Mouse (Mus musculus) olfactory bulb, adult 2 months (tissue): ENCODE results near the gene Pdrg1. TPM values are rescaled to one million over a fixed set of nuclear protein-coding genes. Genes with fewer than 3 reads are reported as not detected.

Source experiments
- H3K27ac ChIP-seq: fragments of 200-500 bp; 2 replicates; pipeline ENCODE4 v1.5.1; 2012; ENCODE audit warnings: low read depth, low read length; ENCODE audit not compliant: insufficient read depth
- H3K4me1 ChIP-seq: fragments of 200-500 bp; 2 replicates; pipeline ENCODE4 v1.6.1; 2012; ENCODE audit warnings: low read length; ENCODE audit not compliant: control insufficient read depth, insufficient read depth
- H3K4me3 ChIP-seq: fragments of 200-500 bp; 2 replicates; pipeline ENCODE4 v1.5.1; 2012; ENCODE audit warnings: mild to moderate bottlenecking, low read depth, low read length, moderate library complexity; ENCODE audit not compliant: insufficient read depth
- CTCF ChIP-seq: fragments of 200-500 bp; IDR thresholded peaks from 2 replicates; pipeline ENCODE4 v1.5.1; 2012; ENCODE audit warnings: low read depth, mild to moderate bottlenecking, low read length, moderate library complexity; ENCODE audit not compliant: insufficient read depth
- POLR2A ChIP-seq: fragments of 200-500 bp; IDR thresholded peaks from 2 replicates; pipeline ENCODE4 v1.6.1; 2012; ENCODE audit warnings: mild to moderate bottlenecking, low read depth, low read length, moderate library complexity; ENCODE audit not compliant: insufficient read depth
- WGBS: fragments of 180-500 bp; shearing (Covaris S2); methylation state at CpG from one replicate; pipeline ENCODE4 v1.1.7; 2018; 5-methylcytosine and 5-hydroxymethylcytosine counted together
- polyA plus RNA-seq: library from polyadenylated mRNA; stranded (reverse); fragments of >200 nt; gene quantifications from 2 replicates; pipeline ENCODE4 v1.2.4, GENCODE M21; 2012; ENCODE audit warnings: low replicate concordance; ENCODE audit not compliant: missing spikeins, insufficient read depth, insufficient read length

The Pdrg1 gene
- polyA plus RNA-seq, result not detected in 2 replicates

DNA sequence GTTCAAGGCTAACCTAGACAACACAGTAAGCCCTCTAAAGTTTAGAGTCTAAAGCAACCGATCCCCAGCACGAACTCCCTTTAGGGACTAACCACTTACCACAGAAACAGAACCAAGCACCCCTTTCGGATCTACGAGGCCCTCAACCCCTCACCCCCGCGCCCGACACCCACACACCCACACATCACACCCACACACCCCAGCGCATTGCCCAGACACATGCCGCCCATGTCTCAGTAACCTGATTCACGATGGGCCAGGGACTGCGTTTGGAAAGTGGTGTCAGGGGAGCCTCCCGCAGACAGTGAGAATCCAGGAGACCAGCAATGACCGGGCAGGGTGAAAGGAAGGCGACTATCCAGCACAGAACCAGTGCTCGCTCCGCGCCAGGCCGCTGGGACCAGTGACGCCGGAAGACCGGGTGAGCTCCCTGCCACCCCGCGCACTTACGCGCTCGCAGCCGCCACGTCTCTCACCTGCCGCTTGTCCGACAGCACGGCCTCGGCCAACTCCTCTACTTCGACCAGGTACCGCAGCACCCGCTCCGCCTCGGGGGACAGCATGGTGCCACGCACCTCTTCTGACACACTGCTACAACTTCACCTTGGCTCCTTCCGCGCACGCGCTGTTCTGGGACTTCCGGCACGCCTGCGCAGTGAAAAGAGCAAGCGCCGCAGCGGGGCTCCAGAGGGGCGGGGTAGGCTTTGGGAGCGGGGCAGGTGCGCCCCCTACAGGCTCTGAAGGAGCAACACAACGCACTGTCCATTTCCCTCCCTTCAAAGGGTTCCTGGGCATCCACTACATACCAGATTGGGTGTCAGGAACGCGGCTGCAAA lies at the start of gene Pdrg1:
Pdrg1 (minus strand) TSS at position 670 of the 836 bp plus-strand sequence.
- TF ChIP-seq POLR2A (peak; percentile 74), CTCF (peak; percentile 81)
- WGBS, result 1% methylated on average over 54 of the region's 54 CpGs
- no peak within 1 kb of the TSS for H3K27ac ChIP-seq

DNA sequence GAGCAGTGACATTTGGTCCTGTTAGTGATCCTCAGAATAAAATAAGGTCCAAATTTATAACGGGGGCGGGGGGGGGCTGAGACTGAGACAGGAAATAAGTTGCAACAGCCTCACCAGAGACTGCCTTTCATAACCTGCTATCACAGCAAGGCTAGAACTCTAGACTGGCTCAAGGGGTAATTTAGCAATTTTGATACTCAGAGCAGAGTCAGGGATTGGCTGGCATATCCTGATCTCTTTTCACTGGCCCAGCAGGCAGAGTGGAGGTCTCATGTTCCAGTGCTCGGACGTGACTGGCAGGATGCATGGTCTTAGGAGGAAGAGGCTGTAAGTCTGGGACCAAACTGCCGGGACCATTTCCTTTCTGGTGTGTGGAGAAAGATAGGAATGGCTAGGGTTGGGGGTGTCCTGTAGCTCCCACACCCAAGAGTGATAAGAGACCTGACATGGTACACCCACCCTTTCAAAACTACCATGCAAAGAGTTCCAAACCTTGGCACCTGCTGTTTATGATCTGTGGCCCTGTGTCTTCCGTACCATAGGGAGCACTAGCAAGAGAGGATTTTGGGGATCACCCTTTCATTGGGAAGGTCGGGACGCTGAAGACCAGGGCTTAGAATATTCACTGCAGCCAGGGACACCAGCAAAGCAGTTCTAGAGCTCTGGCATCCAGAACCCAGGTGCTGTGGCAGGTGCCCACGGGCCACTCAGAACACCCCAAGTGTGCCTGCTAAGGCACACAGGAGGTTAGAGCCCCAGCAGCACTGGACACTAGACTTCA lies 49.2 kb upstream of the Pdrg1 start:
- no peak overlapping the region for H3K27ac ChIP-seq
- no peak overlapping the region for H3K4me3 ChIP-seq
- TF ChIP-seq POLR2A, result no peak
- no peak for TF ChIP-seq CTCF
- WGBS, result 78% methylated on average over 9 of the region's 9 CpGs
- H3K4me1 ChIP-seq, result no peaks in the 10 kb centered on the region

More for the DNA sequence above, at the start of gene Pdrg1:
- Histone ChIP-seq H3K4me3 (peak within 1 kb of the TSS; percentile 78), H3K4me1 (peaks cover 8% of the 10 kb centered on the region)

DNA sequence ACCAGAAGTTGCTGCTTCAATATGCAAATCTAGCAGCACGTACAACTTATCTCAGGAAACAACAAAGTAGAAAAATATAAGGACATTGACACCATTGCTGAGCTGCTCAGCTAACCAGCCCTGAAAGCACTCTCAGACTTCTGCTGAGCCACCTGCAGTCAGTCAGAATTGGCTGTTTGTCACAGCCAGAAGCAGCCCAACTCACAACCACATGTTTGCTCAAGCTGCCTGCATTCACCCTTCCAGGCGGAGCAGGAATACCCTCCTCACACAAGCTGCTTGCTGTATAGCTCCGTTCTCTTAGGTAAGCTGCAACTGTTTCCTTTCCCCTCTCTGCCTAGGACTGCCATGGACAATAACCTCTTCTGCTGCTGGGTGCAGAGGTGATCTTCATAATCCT lies 48.2 kb upstream of the Pdrg1 start:
- Histone ChIP-seq H3K4me3 (no peak overlapping the region), H3K4me1 (no peaks in the 10 kb centered on the region), H3K27ac (no peak overlapping the region)
- TF ChIP-seq POLR2A (no peak), CTCF (no peak)
- WGBS, result 77% methylated on average over 3 of the region's 3 CpGs

DNA sequence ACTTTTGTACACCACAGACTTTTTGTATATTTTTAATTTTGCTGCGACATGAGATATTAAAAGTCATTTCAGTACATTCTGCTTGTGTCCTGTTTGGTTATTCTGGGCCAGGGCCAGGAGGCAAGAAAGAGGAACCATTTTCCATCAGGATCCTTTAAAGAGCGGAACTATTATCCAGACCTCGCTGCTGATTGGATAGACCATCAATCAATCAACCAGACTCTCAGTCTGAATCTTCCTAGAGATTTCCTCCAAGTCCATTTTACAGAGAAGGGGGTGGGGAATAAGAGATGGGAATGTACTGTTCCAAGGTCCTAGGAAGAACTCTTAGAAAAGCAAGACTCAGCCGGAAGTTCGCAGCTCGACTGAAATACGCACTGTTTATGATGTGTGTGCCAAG lies 45.0 kb upstream of the Pdrg1 start:
- WGBS, result 90% methylated on average over 7 of the region's 7 CpGs
- Histone ChIP-seq H3K27ac (no peak overlapping the region), H3K4me3 (no peak overlapping the region), H3K4me1 (no peaks in the 10 kb centered on the region)
- TF ChIP-seq POLR2A (no peak), CTCF (no peak)

DNA sequence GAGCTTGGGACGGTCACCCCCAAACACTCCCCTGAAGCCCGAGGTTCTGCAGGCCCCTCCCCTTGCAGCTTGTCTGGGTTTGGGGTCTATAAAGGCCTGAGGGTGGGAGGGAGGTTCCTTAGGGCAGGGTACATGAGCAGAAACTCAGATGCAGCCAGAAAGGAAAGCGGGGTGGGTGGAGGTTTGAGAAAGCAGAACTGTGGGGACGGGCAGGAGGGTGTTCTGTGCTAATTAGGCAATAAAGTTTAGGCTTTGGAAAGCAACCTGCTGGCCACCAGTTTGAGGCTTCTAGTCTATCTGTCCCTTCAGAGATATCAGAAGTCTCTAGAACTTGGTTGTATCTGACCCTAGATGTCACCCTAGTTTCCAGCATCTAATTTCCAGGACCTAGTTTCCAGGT lies 43.1 kb upstream of the Pdrg1 start:
- 71% methylated on average over 4 of the region's 4 CpGs for WGBS
- Histone ChIP-seq H3K4me3 (no peak overlapping the region), H3K27ac (no peak overlapping the region), H3K4me1 (no peaks in the 10 kb centered on the region)
- no peak for TF ChIP-seq POLR2A
- no peak for TF ChIP-seq CTCF

DNA sequence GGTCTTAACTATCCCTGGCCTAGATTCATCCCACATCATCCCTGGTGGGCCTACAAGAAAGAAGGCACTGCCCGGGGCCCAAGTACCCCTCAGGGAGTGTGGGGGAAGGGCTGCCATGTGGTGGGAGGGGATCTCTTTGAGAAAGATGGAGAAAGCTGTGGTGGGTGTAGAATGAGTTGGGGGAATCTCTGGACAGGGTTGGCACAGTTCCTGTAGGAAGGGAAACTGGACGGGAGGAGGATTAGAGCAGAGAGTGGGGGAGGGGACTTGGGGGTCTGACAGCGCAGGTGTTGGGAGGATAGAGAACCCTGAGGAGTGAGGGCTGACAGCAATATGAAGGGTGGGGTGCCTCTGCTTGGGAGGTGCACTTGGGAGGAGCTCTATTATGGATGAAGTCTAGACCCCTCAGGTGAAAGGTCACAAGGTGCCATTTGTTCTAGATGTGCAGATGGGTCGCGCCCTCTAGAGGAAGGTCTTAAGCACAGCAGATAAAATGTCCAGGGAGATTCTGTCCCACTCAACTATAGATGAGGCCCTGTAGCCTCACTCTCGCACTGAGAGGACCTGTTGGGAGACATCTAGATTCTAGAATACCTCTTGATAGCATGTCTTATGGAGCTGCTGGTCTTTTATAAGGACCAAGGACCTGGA lies 40.2 kb upstream of the Pdrg1 start:
- WGBS, result 68% methylated on average over 6 of the region's 6 CpGs
- no peak for TF ChIP-seq CTCF
- no peak for TF ChIP-seq POLR2A
- H3K27ac ChIP-seq, result no peak overlapping the region
- no peak overlapping the region for H3K4me3 ChIP-seq
- peaks cover 3% of the 10 kb centered on the region; the same call in 1 of the 2 replicates for H3K4me1 ChIP-seq

DNA sequence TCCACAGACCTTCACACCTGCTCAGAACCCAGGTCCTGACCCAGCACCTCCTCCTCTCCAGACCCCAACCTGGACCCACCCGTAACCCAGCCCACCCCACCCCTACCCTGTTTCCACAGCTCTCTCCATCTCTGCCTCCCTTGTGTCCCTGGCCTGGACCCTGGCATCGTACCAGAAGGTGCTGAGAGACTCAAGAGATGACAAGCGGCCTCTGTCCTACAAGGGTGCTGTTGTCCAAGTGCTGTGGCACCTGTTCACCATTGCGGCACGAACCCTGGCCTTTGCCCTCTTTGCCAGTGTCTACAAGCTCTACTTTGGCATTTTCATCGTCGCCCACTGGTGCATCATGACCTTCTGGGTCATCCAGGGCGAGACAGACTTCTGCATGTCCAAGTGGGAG lies 38.7 kb upstream of the Pdrg1 start:
- Histone ChIP-seq H3K4me1 (peaks cover 11% of the 10 kb centered on the region), H3K4me3 (no peak overlapping the region), H3K27ac (no peak overlapping the region)
- no peak for TF ChIP-seq CTCF
- no peak for TF ChIP-seq POLR2A
- 92% methylated on average over 8 of the region's 8 CpGs for WGBS

DNA sequence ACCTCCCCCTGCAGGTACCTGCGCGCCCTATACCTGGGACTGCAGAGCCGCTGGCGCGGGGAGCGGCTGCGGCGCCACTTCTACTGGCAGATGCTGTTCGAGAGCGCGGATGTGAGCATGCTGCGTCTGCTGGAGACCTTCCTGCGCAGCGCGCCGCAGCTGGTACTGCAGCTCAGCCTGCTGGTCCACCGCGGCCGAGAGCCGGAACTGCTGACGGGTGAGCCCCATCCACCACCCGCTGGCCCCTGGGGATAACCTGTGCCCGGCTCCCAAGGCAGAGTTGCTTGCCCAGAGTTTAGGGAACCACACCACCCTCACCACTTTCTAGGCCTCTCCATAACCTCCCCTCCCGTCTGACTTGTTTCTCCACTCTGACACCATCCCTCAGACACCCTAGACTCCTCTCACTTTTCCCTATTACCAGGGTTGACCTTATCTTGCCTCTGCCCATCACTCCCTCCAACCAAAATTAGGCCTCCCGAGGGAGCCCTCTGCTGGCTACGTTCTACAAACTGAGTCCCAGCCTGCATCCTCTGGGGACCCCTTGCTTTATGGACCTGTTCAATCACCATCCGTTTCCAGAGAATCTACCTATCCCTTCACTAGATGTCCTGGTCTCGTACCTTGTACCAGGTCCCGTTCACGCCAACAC lies 37.6 kb upstream of the Pdrg1 start:
- 27% methylated on average over 30 of the region's 30 CpGs for WGBS
- H3K4me1 ChIP-seq, result peaks cover 11% of the 10 kb centered on the region
- no peak overlapping the region for H3K27ac ChIP-seq
- TF ChIP-seq CTCF (no peak), POLR2A (no peak)
- no peak overlapping the region for H3K4me3 ChIP-seq
